Mouse (Mus musculus) c-Kit-positive CD71-negative TER-119-negative erythroid progenitor cells, embryonic 14.5 days (primary cell): ENCODE measurements around the gene Rpl3.

ENCODE experiments used
- DNase-seq: peaks from one replicate; pipeline ENCODE4 v3.0.0-alpha.2; 2013; ENCODE audit warnings: low read depth

The Rpl3 gene

DNA sequence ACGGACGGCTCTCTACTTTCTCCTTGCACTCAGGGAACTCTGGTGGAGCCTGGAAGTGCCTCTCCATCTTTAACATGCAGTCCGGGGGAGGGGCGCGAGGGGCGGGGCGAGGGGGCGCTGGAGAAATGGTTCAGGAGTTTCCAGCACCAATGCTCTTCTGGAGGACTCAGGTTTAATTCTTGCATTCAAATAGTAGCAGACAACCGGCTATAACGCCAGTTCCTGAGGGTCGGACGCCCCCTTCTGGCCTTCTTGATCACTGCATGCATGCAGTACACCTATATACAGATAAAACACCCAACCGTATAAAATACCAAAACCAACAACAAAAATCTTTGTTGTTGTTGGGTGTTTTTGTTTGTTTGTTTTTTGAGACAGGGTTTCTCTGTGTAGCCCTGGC is 26.3 kb downstream of the Rpl3 start:
- DNase-seq: no peak

DNA sequence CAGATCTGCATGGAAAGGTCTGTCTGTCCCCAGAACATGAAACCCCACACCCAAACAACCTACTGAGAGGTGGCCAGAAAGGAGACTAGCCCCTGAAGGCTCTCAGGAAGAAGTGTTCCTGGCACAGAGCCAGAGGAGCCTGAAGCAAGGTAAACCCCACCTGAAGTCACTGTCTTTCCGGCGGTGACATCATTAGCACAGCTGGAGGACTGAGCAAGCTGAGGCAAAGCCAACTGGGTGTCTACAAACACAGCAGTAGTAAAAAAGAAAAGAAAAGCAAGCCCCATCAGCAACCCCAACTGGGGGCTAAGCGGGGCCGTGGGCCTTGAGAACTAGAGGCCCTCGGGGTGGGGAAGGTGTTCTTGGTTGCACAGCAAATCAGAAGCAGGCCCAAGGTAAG is 26.7 kb downstream of the Rpl3 start:
- no peak for DNase-seq

DNA sequence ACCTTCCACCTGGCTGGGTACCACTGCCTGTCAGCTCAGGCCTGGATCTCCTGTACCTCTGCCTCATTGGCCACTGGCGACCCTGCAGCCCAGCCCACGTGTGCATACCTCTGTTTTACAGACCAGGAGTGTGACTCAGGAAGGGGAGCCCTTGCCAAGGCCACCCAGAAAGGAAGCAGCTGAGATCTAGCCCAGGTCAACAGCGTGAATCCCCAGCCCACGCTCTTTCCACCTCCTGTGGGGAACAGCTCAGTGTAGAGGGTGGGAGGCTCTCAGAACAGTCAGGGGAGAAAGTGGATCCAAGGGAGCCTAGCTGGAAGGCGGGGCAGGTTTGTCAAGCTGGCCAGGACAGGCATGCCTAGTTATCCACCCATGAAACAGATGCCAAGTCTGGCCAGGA is 28.8 kb downstream of the Rpl3 start:
- no peak for DNase-seq

DNA sequence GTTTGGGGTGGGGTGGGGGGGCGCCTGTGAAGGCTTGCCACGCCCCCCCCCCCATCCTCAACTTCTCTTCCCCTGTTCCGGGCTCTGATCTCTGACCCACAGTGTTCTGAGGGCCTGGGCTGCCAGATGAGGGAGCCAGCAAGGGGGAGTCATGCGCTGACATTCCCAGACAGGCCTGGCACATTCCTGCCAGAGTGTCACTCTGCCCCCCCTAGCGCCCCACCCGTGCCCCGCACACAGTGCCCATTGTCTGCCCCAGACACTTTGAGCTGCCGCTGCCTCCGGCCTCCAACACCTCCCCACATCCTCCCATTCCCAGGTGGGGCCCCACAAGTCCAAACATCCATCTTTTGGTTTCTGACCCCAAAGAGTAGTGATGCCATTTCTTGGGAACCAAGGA is 29.3 kb downstream of the Rpl3 start:
- no peak for DNase-seq

DNA sequence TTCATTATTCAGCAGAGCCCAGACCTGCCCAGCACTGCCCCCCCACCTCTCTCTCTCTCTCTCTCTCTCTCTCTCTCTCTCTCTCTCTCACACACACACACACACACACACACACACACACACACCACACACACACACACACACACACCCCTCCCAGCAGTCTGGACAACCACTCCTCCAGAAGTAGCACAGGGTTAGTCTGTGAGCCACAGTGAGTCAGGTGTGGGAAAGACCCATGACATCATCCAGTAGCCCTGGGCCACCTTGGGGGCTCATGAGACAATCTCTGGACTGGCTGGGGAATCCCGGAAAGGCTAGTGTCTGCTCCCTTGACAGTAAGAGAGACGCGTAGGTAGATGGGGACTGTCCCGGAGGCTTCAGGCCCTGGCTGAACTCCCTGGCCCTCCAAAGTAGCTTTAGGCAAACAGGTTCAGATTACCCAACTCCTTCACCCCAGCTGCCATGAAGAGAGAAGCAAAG is 30.6 kb downstream of the Rpl3 start:
- no peak for DNase-seq

DNA sequence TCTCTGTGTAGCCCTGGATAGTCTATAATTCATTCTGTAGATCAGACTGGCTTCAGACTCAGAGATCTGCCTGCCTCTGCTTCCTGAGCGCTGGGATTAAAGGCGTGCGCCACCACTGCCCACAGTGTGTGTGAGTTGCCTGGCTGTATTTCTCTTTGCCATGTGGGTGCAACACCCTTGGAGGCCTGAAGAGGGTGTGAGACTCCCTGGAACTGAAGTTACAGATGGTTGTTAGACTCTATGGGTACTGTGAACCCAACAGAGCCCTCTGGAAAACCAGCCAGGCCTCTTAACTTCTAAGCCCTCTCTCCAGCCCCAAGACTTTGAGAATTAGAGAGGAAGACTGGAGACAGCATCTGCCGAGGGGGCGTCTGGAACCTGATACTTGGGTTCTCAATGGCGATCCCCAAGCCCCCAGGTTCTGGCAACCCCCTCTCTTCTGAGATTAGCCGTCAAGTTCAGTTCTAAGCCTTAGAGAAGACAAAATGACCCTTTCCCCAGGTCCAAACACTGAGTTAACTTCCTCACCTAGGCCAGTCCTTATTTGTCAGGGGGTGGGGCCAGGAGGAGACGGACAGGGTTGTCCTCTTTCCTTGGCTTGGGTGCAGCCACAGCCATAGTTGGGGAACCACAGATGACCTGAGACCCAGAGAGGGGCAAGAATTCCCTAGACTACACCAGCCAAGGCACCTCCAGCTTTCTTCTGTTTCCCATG is 31.2 kb downstream of the Rpl3 start:
- no peak for DNase-seq

DNA sequence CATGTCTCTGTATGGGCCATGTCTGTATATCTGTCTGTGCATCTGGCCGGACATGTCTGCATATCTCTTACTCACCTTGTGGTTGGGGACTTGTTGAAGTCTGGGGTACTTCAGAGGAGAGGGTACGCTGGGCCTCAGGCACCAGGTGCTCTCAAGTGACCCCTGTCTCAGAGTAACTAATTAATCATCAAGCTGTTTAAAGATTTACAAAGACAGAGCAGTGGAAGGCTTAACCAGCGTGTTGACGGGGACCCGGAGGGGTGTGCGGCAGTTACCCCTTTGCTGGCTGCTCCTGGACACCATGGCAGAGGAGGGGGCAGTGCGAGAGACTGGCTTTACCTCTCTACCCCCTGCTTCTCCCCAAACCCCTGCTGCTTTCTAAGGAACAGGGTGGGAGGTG is 32.1 kb downstream of the Rpl3 start:
- DNase-seq: no peak

DNA sequence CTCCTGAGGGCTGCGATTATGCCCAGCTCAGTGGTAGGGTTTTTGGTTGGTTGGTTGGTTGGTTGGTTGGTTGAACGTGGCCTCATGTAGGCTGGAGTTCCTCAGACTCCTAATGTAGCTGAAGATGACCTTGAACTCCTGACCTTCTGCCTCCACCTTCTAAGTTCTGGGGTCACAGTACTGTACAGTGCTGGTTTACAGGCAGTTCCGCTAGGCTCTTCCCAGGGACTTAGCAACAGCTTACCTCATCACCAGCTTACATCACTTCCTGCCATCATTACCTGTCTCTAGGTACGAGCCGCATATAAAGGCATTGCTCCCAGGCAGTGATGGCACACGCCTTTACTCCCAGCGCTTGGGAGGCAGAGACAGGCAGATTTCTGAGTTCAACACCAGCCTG is 33.5 kb downstream of the Rpl3 start:
- no peak for DNase-seq

DNA sequence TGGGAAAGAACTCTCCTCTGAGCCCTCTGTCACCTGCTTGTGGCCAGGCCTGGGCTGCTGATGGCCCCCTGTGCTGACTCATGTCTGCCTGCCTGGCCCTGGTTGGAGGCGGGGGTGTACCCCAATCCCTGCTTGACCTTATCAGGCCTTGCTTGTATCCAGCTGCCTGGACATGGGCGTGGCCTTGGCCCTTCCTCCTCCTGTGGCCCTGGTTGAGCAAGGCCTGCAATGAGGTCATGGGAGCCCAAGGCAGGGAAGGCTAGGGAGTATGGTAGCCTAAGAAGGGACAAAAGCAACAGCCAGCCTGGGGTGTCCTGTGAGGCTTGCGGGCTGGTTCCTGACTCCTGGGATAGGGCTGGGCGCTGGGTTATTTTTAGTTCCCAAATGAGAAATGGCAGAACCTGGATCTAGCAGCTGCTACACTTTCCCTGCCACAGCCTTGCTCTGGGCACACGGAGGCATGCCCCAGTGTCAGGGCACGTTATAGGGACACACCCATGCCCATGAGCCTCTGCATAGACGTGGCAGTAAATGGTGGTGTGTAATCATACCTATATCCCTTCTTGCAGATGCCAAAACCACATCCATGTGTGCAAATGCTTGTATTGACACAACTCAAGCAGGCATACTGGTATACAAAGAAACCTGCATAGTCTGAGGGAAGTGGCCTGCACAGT is 37.5 kb downstream of the Rpl3 start:
- no peak for DNase-seq

DNA sequence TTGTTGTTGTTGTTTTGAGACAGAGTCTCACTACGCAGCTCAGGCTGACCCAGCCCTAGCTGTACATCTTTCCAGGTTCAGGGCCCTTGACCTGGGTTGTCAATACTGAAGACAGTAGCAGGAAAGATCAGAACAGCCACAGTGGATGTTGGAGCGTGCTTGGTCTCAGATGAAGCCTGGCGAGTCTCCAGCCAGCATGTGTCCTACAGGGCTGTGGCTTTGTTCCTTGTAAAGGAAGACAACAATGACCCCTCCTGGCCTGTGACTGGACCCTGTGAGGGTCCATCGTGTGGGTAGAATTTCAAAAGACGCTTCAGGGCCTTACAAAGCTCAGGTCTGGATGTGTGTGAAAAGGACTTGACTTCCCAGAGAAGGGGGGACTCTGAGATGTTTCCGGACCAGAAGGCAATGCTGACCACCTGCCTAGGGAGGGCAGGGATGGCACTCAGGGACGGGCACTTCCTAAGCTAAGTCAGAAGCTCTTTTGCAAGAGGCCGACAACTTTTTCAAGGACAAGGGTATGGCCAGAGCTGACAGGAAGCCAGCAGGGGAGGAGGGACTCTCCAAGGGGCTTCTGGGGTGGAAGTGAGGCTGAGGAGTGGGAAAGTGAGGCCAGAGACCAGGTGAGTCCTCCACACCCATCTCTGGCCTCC is 38.2 kb downstream of the Rpl3 start:
- no peak for DNase-seq

DNA sequence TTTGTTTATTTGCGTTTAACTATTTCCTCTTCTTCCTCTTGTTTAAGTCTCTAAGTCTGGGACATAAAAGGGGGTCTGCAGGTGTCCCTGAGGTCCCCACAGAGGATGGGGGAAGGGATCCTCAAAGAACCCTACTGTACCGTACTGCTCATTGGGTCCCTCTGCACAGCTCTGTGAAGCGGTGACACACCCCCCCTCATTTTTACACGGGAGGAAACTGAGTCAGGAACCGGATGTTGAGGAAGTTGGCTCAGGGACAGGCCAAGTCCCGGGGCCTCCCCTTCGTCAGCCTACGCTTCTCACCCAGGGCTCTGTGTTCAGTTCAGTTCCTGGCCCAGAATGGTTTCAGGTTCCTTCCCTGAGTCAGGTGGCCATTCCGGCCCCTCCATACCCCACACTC is 39.9 kb downstream of the Rpl3 start:
- no peak for DNase-seq

DNA sequence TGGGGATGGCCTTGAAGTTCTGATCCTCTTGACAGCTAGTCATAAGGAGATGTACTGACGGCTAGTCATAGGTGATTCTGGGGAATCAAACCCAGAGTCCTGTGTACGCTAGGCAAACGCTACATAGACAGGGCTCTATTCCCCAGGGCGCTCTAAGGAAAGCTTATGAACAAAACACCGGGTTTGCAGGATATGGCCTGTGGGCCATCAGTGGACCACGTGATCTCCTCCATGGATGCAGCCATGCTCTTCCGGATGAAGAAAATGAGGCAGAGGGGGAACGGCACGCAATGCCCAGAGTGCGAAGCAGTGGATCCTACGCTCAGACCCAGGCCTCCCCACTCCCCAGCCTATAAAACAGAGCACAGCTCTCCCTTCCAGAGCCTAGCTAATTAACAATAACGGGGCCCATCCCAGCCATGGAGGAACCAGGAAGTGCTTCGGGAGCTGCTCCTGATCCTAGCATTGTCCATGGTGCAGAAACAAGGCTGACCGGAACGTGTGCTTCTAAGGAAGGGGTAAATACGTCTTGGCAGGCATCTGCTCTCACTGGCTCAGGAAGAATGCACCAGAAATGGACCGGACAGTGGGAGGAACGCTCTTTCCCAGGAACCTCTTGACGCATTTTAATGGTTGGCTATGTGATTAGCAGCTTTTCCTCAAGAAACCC is 40.4 kb downstream of the Rpl3 start:
- no peak for DNase-seq

DNA sequence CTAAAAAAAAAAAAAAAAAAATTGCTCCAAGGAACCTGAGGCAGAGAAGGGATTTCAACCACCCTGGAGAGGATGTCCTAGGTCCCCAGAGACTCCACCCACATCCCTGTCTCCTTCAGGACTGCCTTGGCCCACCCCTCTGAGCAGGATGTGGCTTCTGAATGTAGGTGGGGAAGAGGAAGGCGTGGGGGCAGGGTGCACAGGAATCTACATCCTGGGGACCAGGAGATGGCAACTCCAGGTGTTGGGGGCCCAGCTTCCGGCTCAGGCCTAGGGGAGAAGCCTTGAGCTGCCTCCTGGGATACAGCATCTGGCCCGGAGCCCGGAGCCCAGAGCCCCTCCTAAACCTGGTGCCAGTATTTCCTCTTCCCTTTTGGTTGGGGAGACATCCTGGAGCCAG is 41.6 kb downstream of the Rpl3 start:
- no peak for DNase-seq

DNA sequence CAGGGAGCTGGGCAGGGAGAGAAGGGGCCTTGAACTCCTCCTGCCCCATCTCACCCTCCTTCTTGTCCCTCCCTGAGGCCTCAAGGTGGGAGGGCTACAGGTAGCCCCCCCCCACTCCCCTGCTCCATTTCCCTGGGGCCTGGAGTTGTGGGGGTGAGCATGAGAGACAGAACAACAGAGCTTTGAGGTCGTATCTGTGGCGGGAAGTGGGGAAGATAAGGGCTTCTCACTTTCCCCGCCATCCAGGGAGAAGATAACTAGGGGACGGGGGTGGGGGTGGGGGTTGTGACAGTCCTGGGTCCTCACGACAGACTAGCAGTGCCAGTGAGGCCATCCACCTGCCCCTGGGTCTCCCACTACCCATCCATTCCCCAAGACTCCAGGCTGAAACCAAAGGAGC is 43.7 kb downstream of the Rpl3 start:
- DNase-seq: no peak

DNA sequence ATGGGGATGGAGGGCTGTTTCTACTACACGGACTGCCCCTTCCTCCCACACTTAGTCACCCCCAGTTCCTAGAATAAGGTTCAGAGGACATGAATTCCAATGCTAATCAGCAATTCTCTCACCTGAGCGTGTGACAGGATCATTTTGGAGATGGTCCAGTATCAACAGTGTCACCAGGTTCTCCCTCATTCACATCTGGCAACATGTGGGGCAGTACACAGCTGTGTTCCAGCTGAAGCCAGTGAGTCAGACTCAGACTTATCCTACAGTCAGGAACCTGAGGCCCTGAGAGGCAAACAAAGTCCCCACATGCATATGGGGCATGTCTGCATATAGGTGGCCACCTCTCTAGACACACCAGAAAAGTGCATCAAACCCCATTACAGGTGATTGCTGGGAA is 44.4 kb downstream of the Rpl3 start:
- DNase-seq: no peak

DNA sequence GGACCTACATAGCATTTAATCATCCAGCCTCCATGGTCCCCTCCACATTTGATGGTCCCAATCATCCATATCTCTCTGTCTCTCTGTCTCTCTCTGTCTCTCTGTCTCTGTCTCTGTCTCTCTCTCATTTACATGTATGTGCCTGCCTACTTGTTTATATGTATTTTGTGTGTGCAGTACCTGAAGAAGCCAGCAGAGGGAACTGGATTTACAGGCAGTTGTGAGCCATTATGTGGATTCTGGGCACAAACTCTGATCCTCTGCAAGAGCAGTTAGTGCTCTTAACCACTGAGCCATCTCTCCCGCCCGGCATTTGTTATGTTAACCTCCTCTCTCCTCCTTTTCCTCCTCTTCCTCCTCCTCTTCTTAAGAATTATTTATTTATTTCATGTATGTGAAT is 45.9 kb downstream of the Rpl3 start:
- no peak for DNase-seq

DNA sequence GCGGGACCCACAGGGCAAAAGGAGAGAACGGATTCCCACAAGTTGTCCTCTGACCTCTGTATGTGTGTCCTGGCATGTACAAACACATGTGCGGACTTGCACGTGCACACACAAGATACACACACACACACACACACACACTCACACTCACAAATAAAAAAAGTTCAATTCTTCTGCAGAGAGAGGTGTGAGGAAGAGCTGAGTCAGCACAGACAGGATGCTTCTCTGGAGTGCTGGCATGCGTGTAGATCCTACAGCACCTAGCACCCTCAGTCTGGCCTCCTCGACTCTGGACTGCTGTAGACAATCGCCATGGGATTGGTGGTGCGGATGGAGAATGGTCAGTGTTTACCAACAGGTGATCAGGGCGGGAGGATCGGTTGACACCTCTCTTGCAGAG is 47.4 kb downstream of the Rpl3 start:
- no peak for DNase-seq

DNA sequence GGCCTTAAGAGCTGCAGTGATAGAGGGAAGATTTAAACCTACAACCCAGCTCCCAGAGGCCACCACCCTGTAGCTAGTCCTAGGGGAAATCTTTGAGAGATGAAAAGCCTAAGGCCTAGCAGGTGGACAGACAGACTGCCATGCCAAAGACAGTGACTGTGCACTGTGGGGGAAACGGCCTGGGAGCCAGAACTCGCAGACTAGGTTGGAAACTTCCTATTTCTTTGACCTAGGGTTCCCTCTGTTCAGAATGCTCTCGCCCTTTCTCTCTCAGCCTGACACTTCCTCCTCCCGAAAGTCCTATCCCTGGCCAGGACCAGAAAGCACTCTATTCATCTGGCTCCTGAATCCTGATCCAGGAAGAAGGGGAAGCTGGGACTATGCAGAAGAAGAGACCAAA is 49.5 kb downstream of the Rpl3 start:
- DNase-seq: no peak

DNA sequence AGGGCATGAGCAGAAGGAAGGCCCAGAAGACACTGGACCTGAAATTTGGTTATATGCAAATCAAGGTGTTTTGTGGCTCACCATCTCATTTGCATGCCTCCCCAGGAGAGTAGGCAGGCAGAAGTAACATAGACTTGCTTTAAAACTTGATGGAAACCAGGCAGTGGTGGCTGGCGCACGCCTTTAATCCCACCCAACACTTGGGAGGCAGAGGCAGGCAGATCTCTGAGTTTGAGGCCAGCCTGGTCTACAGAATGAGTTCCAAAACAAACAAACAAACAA is 53.6 kb downstream of the Rpl3 start:
- DNase-seq: no peak

DNA sequence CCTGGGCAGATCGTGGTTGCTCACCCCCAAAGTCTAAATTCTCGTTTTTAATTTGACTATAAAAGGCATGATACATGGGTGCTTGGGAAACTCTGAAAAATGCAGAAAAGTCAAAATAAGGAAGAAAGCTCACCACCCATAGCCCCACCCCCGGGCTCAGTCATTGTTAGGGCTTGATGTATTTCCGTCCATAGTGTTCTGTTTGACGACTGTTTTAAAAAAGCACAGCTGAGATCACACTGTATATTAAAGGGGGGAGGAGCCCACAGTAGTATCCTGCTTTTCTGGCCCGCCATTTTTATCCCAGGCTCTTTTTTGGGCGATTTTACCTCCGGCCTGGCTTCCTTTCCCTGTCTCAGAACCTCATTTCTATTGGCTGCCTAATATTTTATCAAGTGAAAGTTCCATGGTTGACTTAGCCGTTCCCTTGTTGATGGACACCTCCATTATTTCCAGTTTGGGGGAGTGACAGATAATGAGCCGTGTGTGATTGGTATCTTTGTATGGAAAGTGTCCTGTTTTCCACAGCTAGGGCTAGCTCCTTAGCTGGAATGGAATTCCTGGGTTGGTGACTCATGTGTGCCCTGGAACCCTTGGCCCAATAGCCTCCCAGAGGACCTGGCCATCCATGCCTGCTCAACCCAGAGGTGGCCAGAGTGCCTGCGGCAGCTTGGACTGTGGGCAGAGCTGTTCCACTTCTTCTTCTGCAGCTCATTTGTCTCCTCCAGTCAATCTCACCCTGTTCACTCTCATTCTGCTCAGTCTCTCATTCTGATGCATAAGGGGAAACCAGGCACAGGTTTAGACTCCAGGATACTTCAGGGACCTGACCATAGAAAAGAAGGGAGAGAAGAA is 54.2 kb downstream of the Rpl3 start:
- DNase-seq: no peak

DNA sequence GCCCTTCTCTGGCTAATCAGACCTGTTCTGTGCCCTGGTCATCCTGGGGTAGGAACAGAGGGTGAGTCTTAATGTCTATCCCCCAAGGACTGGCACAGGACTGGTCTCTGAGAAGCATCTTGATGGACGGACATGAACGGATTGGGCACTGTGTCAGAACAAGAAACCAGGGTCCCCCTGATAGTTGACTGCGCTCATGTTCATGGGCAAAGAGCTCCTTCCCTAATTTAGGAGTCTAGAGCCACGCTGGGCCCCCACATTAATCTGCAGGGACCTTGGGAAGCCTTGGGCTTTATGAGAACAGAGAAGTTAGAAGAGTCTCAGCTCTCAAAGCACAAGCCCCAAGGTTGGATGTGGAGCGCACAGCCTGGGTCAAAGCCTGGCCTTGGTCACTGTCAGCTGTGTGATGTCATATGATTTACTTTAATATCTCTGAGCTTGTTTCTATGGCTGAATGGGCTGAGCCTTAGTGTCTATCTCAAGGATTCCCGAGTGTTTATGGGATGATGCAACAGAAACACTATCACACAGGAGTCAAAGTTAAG is 56.3 kb downstream of the Rpl3 start:
- no peak for DNase-seq

DNA sequence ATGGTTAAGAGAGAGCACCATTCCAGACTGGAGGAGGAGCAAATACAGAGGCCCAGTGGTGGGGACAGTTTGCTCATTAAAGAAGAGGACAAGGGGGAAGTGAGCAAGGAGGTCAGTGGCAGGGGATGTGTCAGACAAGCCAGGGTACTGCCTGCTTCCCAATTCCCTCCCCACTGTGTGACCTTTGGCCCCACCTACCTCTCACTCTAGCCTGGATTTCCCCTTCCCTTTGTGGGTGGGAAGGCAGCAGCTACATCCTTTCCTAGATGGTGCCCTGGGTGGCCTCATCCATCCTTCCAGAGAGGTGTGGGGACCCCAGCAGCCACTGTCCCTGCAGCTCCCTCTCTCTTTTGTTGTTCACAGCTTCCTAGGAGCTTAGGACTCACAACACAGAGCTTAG is 56.8 kb downstream of the Rpl3 start:
- DNase-seq: no peak
